23 mouse cellular contexts compared by ENCODE assay signal in genomic region chr2:26155737-26156136, GRCm38 (mm10). TPM values are rescaled to one million over a fixed set of nuclear protein-coding genes. Genes with fewer than 3 reads are reported as not detected.
DNase-seq lines count a peak whose midpoint lies in the region; ATAC-seq and TF ChIP-seq lines count a peak whose summit lies in the region.
"Had no signal": no experiment of that assay in that cellular context is flagged by ENCODE, and none has a peak within 500 bp of the region (broad histone marks: within the 10 kb centered on the region; RNA-seq: fewer than 3 reads in every experiment).

No protein-coding gene starts in this region.

- no peaks in the 10 kb centered on the region for H3K36me3 ChIP-seq in hindbrain, postnatal 0 days (ENCODE audit: insufficient read depth, low read length)
- no peaks in the 10 kb centered on the region for H3K36me3 ChIP-seq in hindbrain, embryonic 16.5 days (ENCODE audit: control insufficient read depth, insufficient read depth, low read length)
- H3K36me3 ChIP-seq in midbrain, embryonic 13.5 days = no peaks in the 10 kb centered on the region
- no peaks in the 10 kb centered on the region for H3K36me3 ChIP-seq in midbrain, embryonic 11.5 days (ENCODE audit: control insufficient read depth, insufficient read depth, low read length)
- H3K36me3 ChIP-seq in midbrain, postnatal 0 days (ENCODE audit: insufficient read depth, low read length) = no peaks in the 10 kb centered on the region
- H3K36me3 ChIP-seq: embryonic facial prominence, embryonic 13.5 days; forebrain, embryonic 12.5 days; heart, embryonic 15.5 days had no signal

- H3K27me3 ChIP-seq in hindbrain, postnatal 0 days (ENCODE audit: insufficient read depth, low read length) = no peaks in the 10 kb centered on the region
- H3K27me3 ChIP-seq in hindbrain, embryonic 16.5 days (replicated peaks; ENCODE audit: control insufficient read depth, insufficient read depth, low read length) = no peaks in the 10 kb centered on the region
- no peaks in the 10 kb centered on the region for H3K27me3 ChIP-seq in midbrain, embryonic 13.5 days
- H3K27me3 ChIP-seq in midbrain, embryonic 11.5 days (ENCODE audit: control insufficient read depth, insufficient read depth, low read length) = no peaks in the 10 kb centered on the region
- no peaks in the 10 kb centered on the region for H3K27me3 ChIP-seq in midbrain, postnatal 0 days (ENCODE audit: insufficient read depth, low read length)
- H3K27me3 ChIP-seq: embryonic facial prominence, embryonic 13.5 days; forebrain, embryonic 12.5 days; heart, embryonic 15.5 days had no signal

- H3K4me2 ChIP-seq in hindbrain, postnatal 0 days (ENCODE audit: low read depth, low read length) = no peak overlapping the region
- no peak overlapping the region for H3K4me2 ChIP-seq in hindbrain, embryonic 16.5 days (ENCODE audit: low read length)
- H3K4me2 ChIP-seq in midbrain, embryonic 13.5 days (replicated peaks) = no peak overlapping the region
- no peak overlapping the region for H3K4me2 ChIP-seq in midbrain, embryonic 11.5 days
- no peak overlapping the region for H3K4me2 ChIP-seq in midbrain, postnatal 0 days (ENCODE audit: low read depth, low read length, poor library complexity, severe bottlenecking)
- H3K4me2 ChIP-seq: embryonic facial prominence, embryonic 13.5 days; forebrain, embryonic 12.5 days; heart, embryonic 11.5 days; heart, embryonic 15.5 days had no signal

- peak overlapping the region; percentile 64; the same call in 1 of the 2 replicates for H3K27ac ChIP-seq in hindbrain, postnatal 0 days
- H3K27ac ChIP-seq in hindbrain, embryonic 16.5 days (ENCODE audit: low read depth, low read length) = no peak overlapping the region; the same call in 1 of the 2 replicates
- H3K27ac ChIP-seq in midbrain, embryonic 13.5 days = peak overlapping the region; percentile 76; the same call in 1 of the 2 replicates
- no peak overlapping the region for H3K27ac ChIP-seq in midbrain, embryonic 11.5 days (ENCODE audit: low read depth, low read length)
- peak overlapping the region; percentile 74 for H3K27ac ChIP-seq in midbrain, postnatal 0 days (ENCODE audit: low read depth, low read length)
- H3K27ac ChIP-seq: embryonic facial prominence, embryonic 13.5 days; heart, adult 2 months; heart, embryonic 15.5 days had no signal

- no peak for TF ChIP-seq CTCF in hindbrain, postnatal 0 days (IDR thresholded peaks at IDR 0.05; ENCODE audit: low read depth)
- TF ChIP-seq CTCF in midbrain, postnatal 0 days (IDR thresholded peaks at IDR 0.05) = no peak

- H3K9me3 ChIP-seq in hindbrain, postnatal 0 days (ENCODE audit: low read length) = no peaks in the 10 kb centered on the region
- no peaks in the 10 kb centered on the region for H3K9me3 ChIP-seq in hindbrain, embryonic 16.5 days (ENCODE audit: control insufficient read depth, low read length)
- no peaks in the 10 kb centered on the region for H3K9me3 ChIP-seq in midbrain, embryonic 13.5 days
- H3K9me3 ChIP-seq in midbrain, embryonic 11.5 days (ENCODE audit: control insufficient read depth, low read length) = no peaks in the 10 kb centered on the region
- H3K9me3 ChIP-seq in midbrain, postnatal 0 days (ENCODE audit: low read length) = no peaks in the 10 kb centered on the region
- H3K9me3 ChIP-seq: embryonic facial prominence, embryonic 13.5 days; forebrain, embryonic 12.5 days; heart, embryonic 15.5 days had no signal

- ATAC-seq in hindbrain, postnatal 0 days = no peak
- ATAC-seq in hindbrain, embryonic 16.5 days = no peak
- no peak for ATAC-seq in midbrain, embryonic 13.5 days
- no peak for ATAC-seq in midbrain, embryonic 11.5 days (ENCODE audit: low FRiP score)
- ATAC-seq in midbrain, postnatal 0 days (ENCODE audit: low FRiP score) = no peak

- H3K4me3 ChIP-seq in hindbrain, postnatal 0 days (ENCODE audit: low read length) = no peak overlapping the region
- no peak overlapping the region for H3K4me3 ChIP-seq in hindbrain, embryonic 16.5 days (ENCODE audit: low read length)
- H3K4me3 ChIP-seq in midbrain, embryonic 13.5 days (replicated peaks) = no peak overlapping the region
- H3K4me3 ChIP-seq in midbrain, embryonic 11.5 days (ENCODE audit: low read depth, low read length) = no peak overlapping the region
- H3K4me3 ChIP-seq in midbrain, postnatal 0 days (ENCODE audit: low read depth, low read length) = no peak overlapping the region
- H3K4me3 ChIP-seq: embryonic facial prominence, embryonic 13.5 days; forebrain, embryonic 12.5 days; heart, adult 2 months; heart, embryonic 15.5 days had no signal

- WGBS in hindbrain, postnatal 0 days = 74% methylated on average over 3 of the region's 3 CpGs
- WGBS in hindbrain, embryonic 16.5 days = 74% methylated on average over 3 of the region's 3 CpGs
- WGBS in midbrain, embryonic 13.5 days = 74% methylated on average over 3 of the region's 3 CpGs
- 79% methylated on average over 3 of the region's 3 CpGs for whole genome bisulfite sequencing in midbrain, embryonic 11.5 days
- WGBS in midbrain, postnatal 0 days = 77% methylated on average over 3 of the region's 3 CpGs

- H3K9ac ChIP-seq in hindbrain, postnatal 0 days (replicated peaks; ENCODE audit: low read length) = no peak overlapping the region
- H3K9ac ChIP-seq in hindbrain, embryonic 16.5 days (ENCODE audit: low read depth, low read length) = no peak overlapping the region
- H3K9ac ChIP-seq in midbrain, embryonic 13.5 days (replicated peaks) = no peak overlapping the region
- no peak overlapping the region for H3K9ac ChIP-seq in midbrain, embryonic 11.5 days (ENCODE audit: low read length)
- H3K9ac ChIP-seq in midbrain, postnatal 0 days (replicated peaks; ENCODE audit: low read length, poor library complexity, severe bottlenecking) = no peak overlapping the region
- H3K9ac ChIP-seq: embryonic facial prominence, embryonic 13.5 days; forebrain, embryonic 12.5 days; heart, embryonic 15.5 days had no signal

- H3K4me1 ChIP-seq in hindbrain, postnatal 0 days (ENCODE audit: insufficient read depth, low read length) = peaks cover 25% of the 10 kb centered on the region
- H3K4me1 ChIP-seq in hindbrain, embryonic 16.5 days (ENCODE audit: control insufficient read depth, insufficient read depth, low read depth, low read length) = peaks cover 22% of the 10 kb centered on the region
- peaks cover 32% of the 10 kb centered on the region for H3K4me1 ChIP-seq in midbrain, embryonic 13.5 days (replicated peaks)
- H3K4me1 ChIP-seq in midbrain, embryonic 11.5 days (ENCODE audit: control insufficient read depth, insufficient read depth, low read length) = peaks cover 5% of the 10 kb centered on the region
- H3K4me1 ChIP-seq in midbrain, postnatal 0 days (ENCODE audit: insufficient read depth, low read length) = peaks cover 8% of the 10 kb centered on the region
- H3K4me1 ChIP-seq: embryonic facial prominence, embryonic 13.5 days; heart, embryonic 15.5 days had no signal

- peak; percentile 82 for DNase-seq in heart, adult 11 months
- no peak for DNase-seq in heart, postnatal 4 days
- DNase-seq in hindbrain, postnatal 0 days (ENCODE audit: low spot score) = no peak
- DNase-seq in midbrain, embryonic 11.5 days (ENCODE audit: low spot score, missing footprints) = no peak
- DNase-seq in midbrain, postnatal 0 days (ENCODE audit: low spot score) = no peak
- DNase-seq in layer of hippocampus, adult 11-12 months (ENCODE audit: low spot score) = no peak
- DNase-seq: adrenal gland, postnatal 10 days; cerebellum, adult 11 months; cerebellum, adult 9-10 months; cerebellum, postnatal 36 days; gastrocnemius, postnatal 10 days; heart, adult 2 months; heart, postnatal 14 days had no signal

RNA-seq across cellular contexts. Expression of gene Nacc2, which starts 32.7 kb away (rescaled TPM):
- total RNA-seq in heart, postnatal 4 days (2021) = 10 to 100 TPM; 11.1 to 11.4 TPM
- 50.1 and 61.4 TPM in 2 replicates for total RNA-seq in hindbrain, postnatal 0 days (2014; rRNA removed)
- 28.7 and 29.9 TPM in 2 replicates for polyA plus RNA-seq in hindbrain, postnatal 0 days (2015; fragmentation: Nextera tagmentation; extraction: Ambion mirVana)
- polyA plus RNA-seq in hindbrain, embryonic 16.5 days (2015; fragmentation: Nextera tagmentation; extraction: Ambion mirVana) = 24.5 and 25.8 TPM in 2 replicates
- polyA plus RNA-seq in midbrain, embryonic 13.5 days (2015; fragmentation: Nextera tagmentation; extraction: Ambion mirVana) = 10.1 and 10.4 TPM in 2 replicates
- 4.0 and 4.5 TPM in 2 replicates for polyA plus RNA-seq in midbrain, embryonic 11.5 days (2014; fragmentation: Nextera tagmentation; extraction: Ambion mirVana)
- total RNA-seq in midbrain, postnatal 0 days (2014; rRNA removed) = 35.2 and 40.7 TPM in 2 replicates
- 21.4 and 23.9 TPM in 2 replicates for polyA plus RNA-seq in midbrain, postnatal 0 days (2015; fragmentation: Nextera tagmentation; extraction: Ambion mirVana)

RNA-seq across cellular contexts. Expression of gene Lhx3, which starts 52.4 kb away (rescaled TPM):
- not detected for total RNA-seq in heart, postnatal 4 days (2021)
- total RNA-seq in hindbrain, postnatal 0 days (2014; rRNA removed) = 2.3 and 7.8 TPM in 2 replicates
- 2.2 and 3.2 TPM in 2 replicates for polyA plus RNA-seq in hindbrain, postnatal 0 days (2015; fragmentation: Nextera tagmentation; extraction: Ambion mirVana)
- polyA plus RNA-seq in hindbrain, embryonic 16.5 days (2015; fragmentation: Nextera tagmentation; extraction: Ambion mirVana) = 3.3 and 4.5 TPM in 2 replicates
- 0.17 TPM in 1 of 2 replicates, not detected in the other for polyA plus RNA-seq in midbrain, embryonic 13.5 days (2015; fragmentation: Nextera tagmentation; extraction: Ambion mirVana)
- 0.10 and 0.30 TPM in 2 replicates for polyA plus RNA-seq in midbrain, embryonic 11.5 days (2014; fragmentation: Nextera tagmentation; extraction: Ambion mirVana)
- 0.38 TPM in 1 of 2 replicates, not detected in the other for total RNA-seq in midbrain, postnatal 0 days (2014; rRNA removed)
- polyA plus RNA-seq in midbrain, postnatal 0 days (2015; fragmentation: Nextera tagmentation; extraction: Ambion mirVana) = 0.12 TPM in 1 of 2 replicates, not detected in the other
- total RNA-seq: gastrocnemius, postnatal 10 days; gastrocnemius, postnatal 4 days; heart, adult 2 months; heart, postnatal 14 days; MEL had no signal
- polyA plus RNA-seq: C2C12; forebrain, embryonic 12.5 days; forebrain, embryonic 16.5 days; heart, adult 2 months; heart, embryonic 15.5 days had no signal

Comparison
In these comparisons a context has a peak if more than half of its experiments do, and no peak if none do; other contexts are left out.
1. H3K27ac ChIP-seq: peak in hindbrain, postnatal 0 days (single experiment), midbrain, embryonic 13.5 days (single experiment) and midbrain, postnatal 0 days (single experiment); none in hindbrain, embryonic 16.5 days (single experiment) and midbrain, embryonic 11.5 days (single experiment).